Comparison of ENCODE assay signal across 9 mouse cellular contexts in the genomic region with DNA sequence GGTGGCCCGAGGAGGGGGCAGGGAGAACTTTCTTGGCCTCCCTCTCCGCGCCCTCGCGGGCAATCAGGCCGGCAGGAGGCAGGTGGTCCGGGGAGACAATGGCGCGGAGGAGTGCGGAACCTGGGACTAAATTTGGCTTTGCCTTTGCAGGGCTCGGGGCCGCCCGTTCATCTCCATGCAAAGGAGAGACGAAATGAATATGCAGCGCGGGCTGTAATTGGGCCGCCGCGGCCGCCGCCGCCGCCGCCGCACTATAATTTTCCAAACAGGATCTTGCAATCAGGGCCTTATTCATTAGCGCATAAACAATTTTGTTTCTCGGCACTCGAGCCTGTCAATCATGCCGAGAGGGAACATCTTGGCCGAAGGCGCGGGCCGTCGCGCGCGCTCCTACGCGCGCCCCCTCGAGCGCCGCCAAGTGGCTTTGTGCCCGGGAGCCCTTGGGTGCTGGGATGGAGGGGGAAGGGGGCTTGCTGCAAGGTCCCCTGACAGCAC. TPM values are rescaled to one million over a fixed set of nuclear protein-coding genes. Genes with fewer than 3 reads are reported as not detected.
DNase-seq lines count a peak whose midpoint lies in the region; ATAC-seq and TF ChIP-seq lines count a peak whose summit lies in the region.
"Had no signal": no experiment of that assay in that cellular context is flagged by ENCODE, and none has a peak within 500 bp of the region (broad histone marks: within the 10 kb centered on the region; RNA-seq: fewer than 3 reads in every experiment).

No protein-coding gene starts in this region.

- TF ChIP-seq EP300 in heart, adult 2 months (IDR thresholded peaks at IDR 0.05; ENCODE audit: insufficient read depth, low read depth, low read length): no peak

- peak; percentile 45 for TF ChIP-seq CTCF in heart, adult 2 months (IDR thresholded peaks at IDR 0.05)

- 0 out of 2 replicates have a peak, but pooled peaks have one; percentile 1 for ATAC-seq in midbrain, embryonic 14.5 days (ENCODE audit: low FRiP score, low TSS enrichment)

- peak in 1 of 2 experiments; percentile 46 for DNase-seq in heart, adult 2 months
- DNase-seq in heart, postnatal 25 days (ENCODE audit: low spot score): no peak
- DNase-seq in brain, adult 2 months (ENCODE audit: low read depth, low spot score): peak; percentile 57
- DNase-seq in heart, postnatal 4 days: peak; percentile 51
- DNase-seq in left cerebral cortex, postnatal 25 days (ENCODE audit: low spot score in 2 of 2): peak; percentile 41 to 62
- DNase-seq in midbrain, embryonic 14.5 days: peak; percentile 71
- DNase-seq in urinary bladder, postnatal 4 days (ENCODE audit: low spot score in 2 of 2): no peak
- no peak for DNase-seq in gastrocnemius, postnatal 36 days

- intact Hi-C loops in heart, adult 2 months (cut with DNase I): loop anchor here (5.0 kb wide), 1 partner anchor 126 kb away; the partner anchor contains the start of genes Mrrf and Rbm18
- intact Hi-C loops in heart, postnatal 25 days (cut with DNase I): loop anchor here (5.0 kb wide), 2 partner anchors 96 to 126 kb away; partner anchors contain the start of genes Lhx6, Mrrf and Rbm18
- intact Hi-C loops in left cerebral cortex, postnatal 25 days (cut with DNase I): no loop called here
- intact Hi-C loops in gastrocnemius, postnatal 36 days (cut with DNase I): loop anchor here (5.0 kb wide), 1 partner anchor 266 kb away; no protein-coding TSS in a partner anchor

- H3K36me3 ChIP-seq in heart, adult 2 months (ENCODE audit: control insufficient read depth, insufficient read depth, low read length): no peaks in the 10 kb centered on the region
- no peaks in the 10 kb centered on the region for H3K36me3 ChIP-seq in midbrain, embryonic 14.5 days (ENCODE audit: control insufficient read depth, insufficient read depth, low read length)
- H3K36me3 ChIP-seq: G1E had no signal

- peak overlapping the region; percentile 23 for H3K9ac ChIP-seq in heart, adult 2 months (ENCODE audit: low read depth, low read length)
- H3K9ac ChIP-seq in midbrain, embryonic 14.5 days (replicated peaks; ENCODE audit: low read length): peak overlapping the region; percentile 51

- peak overlapping the region; percentile 54 for H3K4me3 ChIP-seq in heart, adult 2 months
- peak overlapping the region; percentile 38 for H3K4me3 ChIP-seq in midbrain, embryonic 14.5 days (replicated peaks; ENCODE audit: low read depth, low read length)

- H3K4me1 ChIP-seq in heart, adult 2 months (ENCODE audit: control insufficient read depth, insufficient read depth, low read length): peaks cover 9% of the 10 kb centered on the region
- H3K4me1 ChIP-seq in midbrain, embryonic 14.5 days (ENCODE audit: control insufficient read depth, insufficient read depth, low read length): 0 out of 2 replicates have a peak, but pooled peaks cover 5% of the 10 kb centered on the region

- H3K4me2 ChIP-seq in midbrain, embryonic 14.5 days (ENCODE audit: low read length): peak overlapping the region; percentile 71

- under 1% methylated on average over 44 of the region's 44 CpGs for WGBS in heart, adult 2 months
- WGBS in midbrain, embryonic 14.5 days: under 1% methylated on average over 44 of the region's 44 CpGs

- no peaks in the 10 kb centered on the region for H3K27me3 ChIP-seq in heart, adult 2 months (ENCODE audit: control insufficient read depth, insufficient read depth, low read length)
- peaks cover 7% of the 10 kb centered on the region; the same call in 1 of the 2 replicates for H3K27me3 ChIP-seq in midbrain, embryonic 14.5 days (ENCODE audit: control insufficient read depth, insufficient read depth, low read length)

- H3K27ac ChIP-seq in heart, adult 2 months: peak overlapping the region; percentile 40; the same call in 1 of the 2 replicates
- no peak overlapping the region for H3K27ac ChIP-seq in midbrain, embryonic 14.5 days (replicated peaks; ENCODE audit: low read depth, low read length)

- TF ChIP-seq POLR2A in heart, adult 2 months (IDR thresholded peaks at IDR 0.05; ENCODE audit: insufficient read depth, low read depth, low read length): no peak

- H3K9me3 ChIP-seq in midbrain, embryonic 14.5 days (ENCODE audit: control insufficient read depth, low read length): no peaks in the 10 kb centered on the region
- H3K9me3 ChIP-seq: G1E had no signal

- no peaks in the 10 kb centered on the region for H3K79me2 ChIP-seq in heart, adult 2 months (replicated peaks; ENCODE audit: control insufficient read depth, insufficient read depth, low read length)

RNA-seq across cellular contexts. Expression of gene Ttll11, which starts 31.7 kb away (rescaled TPM):
- total RNA-seq in heart, adult 2 months (2021): 1 to 10 TPM; 1.5 to 2.2 TPM
- 1.2 and 2.8 TPM in 2 replicates for polyA plus RNA-seq in heart, adult 2 months (2012; rRNA removed)
- total RNA-seq in heart, postnatal 25 days (2021): 1 to 10 TPM; 1.1 to 1.2 TPM
- total RNA-seq in heart, postnatal 4 days (2021): 1 to 10 TPM; 2.2 to 2.7 TPM
- 10 to 100 TPM; 38.2 to 43.3 TPM for total RNA-seq in left cerebral cortex, postnatal 25 days (2021)
- 5.1 and 6.4 TPM in 2 replicates for polyA plus RNA-seq in midbrain, embryonic 14.5 days (2014; fragmentation: Nextera tagmentation; extraction: Ambion mirVana)
- 1 to 10 TPM; 2.7 TPM for total RNA-seq in gastrocnemius, postnatal 36 days (2021)

RNA-seq across cellular contexts. Expression of gene Ndufa8, which starts 37.8 kb away (rescaled TPM):
- total RNA-seq in heart, adult 2 months (2021): 100 to 1,000 TPM; 605 to 690 TPM
- 406 and 431 TPM in 2 replicates for polyA plus RNA-seq in heart, adult 2 months (2012; rRNA removed)
- 100 to 1,000 TPM; 676 to 685 TPM for total RNA-seq in heart, postnatal 25 days (2021)
- total RNA-seq in heart, postnatal 4 days (2021): 100 to 1,000 TPM; 487 to 501 TPM
- 100 to 1,000 TPM; 197 to 198 TPM for total RNA-seq in left cerebral cortex, postnatal 25 days (2021)
- 263 and 316 TPM in 2 replicates for polyA plus RNA-seq in midbrain, embryonic 14.5 days (2014; fragmentation: Nextera tagmentation; extraction: Ambion mirVana)
- 100 to 1,000 TPM; 365 to 379 TPM for total RNA-seq in gastrocnemius, postnatal 36 days (2021)

RNA-seq across cellular contexts. Expression of gene Morn5, which starts 37.9 kb away (rescaled TPM):
- not detected for total RNA-seq in heart, adult 2 months (2021)
- 0.61 and 0.73 TPM in 2 replicates for polyA plus RNA-seq in heart, adult 2 months (2012; rRNA removed)
- not detected for total RNA-seq in heart, postnatal 25 days (2021)
- not detected for total RNA-seq in heart, postnatal 4 days (2021)
- under 1 TPM; 0.53 to 0.82 TPM for total RNA-seq in left cerebral cortex, postnatal 25 days (2021)
- polyA plus RNA-seq in midbrain, embryonic 14.5 days (2014; fragmentation: Nextera tagmentation; extraction: Ambion mirVana): 0.54 and 1.5 TPM in 2 replicates
- not detected for total RNA-seq in gastrocnemius, postnatal 36 days (2021)
- polyA plus RNA-seq: G1E had no signal

Comparison
In these comparisons a context has a peak if more than half of its experiments do, and no peak if none do; other contexts are left out.
1. DNase-seq: peak in brain, adult 2 months (single experiment), heart, postnatal 4 days (single experiment), left cerebral cortex, postnatal 25 days (2 of 2) and midbrain, embryonic 14.5 days (single experiment); none in heart, postnatal 25 days (single experiment), urinary bladder, postnatal 4 days (0 of 2) and gastrocnemius, postnatal 36 days (0 of 2).
2. RNA of gene Ttll11, which starts 31.7 kb away (total RNA-seq): 38.2 to 43.3 TPM in left cerebral cortex, postnatal 25 days; 2.7 TPM in gastrocnemius, postnatal 36 days, 2.2 to 2.7 TPM in heart, postnatal 4 days, 1.5 to 2.2 TPM in heart, adult 2 months and 1.1 to 1.2 TPM in heart, postnatal 25 days; every median in the first group is over 10 times any median in the second.